Mouse (Mus musculus) liver, postnatal 0 days (tissue): ENCODE results near the gene Bach2.

Experiments
- CTCF ChIP-seq: sonication (generic); IDR thresholded peaks from 2 replicates; pipeline ENCODE4 v1.5.1; 2016; ENCODE audit warnings: antibody characterized with exemption, low read depth
- EP300 ChIP-seq: IDR thresholded peaks from 2 replicates; pipeline ENCODE4 v1.6.1; 2016; ENCODE audit warnings: antibody characterized with exemption, low read depth, mild to moderate bottlenecking

GRCm38 (mm10) chr4:32351236-32351635 is 112.6 kb downstream of the Bach2 start:
- TF ChIP-seq CTCF (no peak), EP300 (no peak)
